Mouse (Mus musculus) liver, adult 2 months (tissue): ENCODE measurements around the gene Fam160a1. TPM values are rescaled to one million over a fixed set of nuclear protein-coding genes. Genes with fewer than 3 reads are reported as not detected.

Experiments
- DNase-seq: peaks from one replicate; pipeline ENCODE4 v3.0.0-alpha.2; 2011; ENCODE audit warnings: low read depth, low spot score; ENCODE audit errors: extremely low read depth
- H3K27ac ChIP-seq: fragments of 200-500 bp; replicated peaks from 2 replicates; pipeline ENCODE4 v1.5.1; 2012; ENCODE audit warnings: low read depth, mild to moderate bottlenecking, control low read depth, inconsistent platforms, low read length; ENCODE audit not compliant: insufficient read depth
- H3K27me3 ChIP-seq: fragments of 200-500 bp; 2 replicates; pipeline ENCODE4 v1.6.1; 2012; ENCODE audit warnings: mild to moderate bottlenecking, moderate library complexity, low read length, inconsistent platforms; ENCODE audit not compliant: control insufficient read depth, insufficient read depth
- H3K36me3 ChIP-seq: fragments of 200-500 bp; 2 replicates; pipeline ENCODE4 v1.6.1; 2012; ENCODE audit warnings: low read length, inconsistent platforms; ENCODE audit not compliant: control insufficient read depth, insufficient read depth
- H3K4me1 ChIP-seq: fragments of 200-500 bp; 2 replicates; pipeline ENCODE4 v1.6.1; 2011; ENCODE audit warnings: low read length; ENCODE audit not compliant: control insufficient read depth, insufficient read depth
- H3K4me3 ChIP-seq: fragments of 200-500 bp; 2 replicates; pipeline ENCODE4 v1.5.1; 2011; ENCODE audit warnings: low read depth, mild to moderate bottlenecking, control low read depth, low read length, moderate library complexity; ENCODE audit not compliant: insufficient read depth
- H3K79me2 ChIP-seq: fragments of 200-500 bp; 2 replicates; pipeline ENCODE4 v1.6.1; 2012; ENCODE audit warnings: inconsistent platforms, mild to moderate bottlenecking, low read length, moderate library complexity; ENCODE audit not compliant: control insufficient read depth, insufficient read depth
- H3K9ac ChIP-seq: fragments of 200-500 bp; 2 replicates; pipeline ENCODE4 v1.6.1; 2012; ENCODE audit warnings: low read depth, mild to moderate bottlenecking, control low read depth, inconsistent platforms, low read length
- CTCF ChIP-seq: fragments of 200-500 bp; IDR thresholded peaks from 2 replicates; pipeline ENCODE4 v1.5.1; 2011; ENCODE audit warnings: low read depth, low read length, control low read depth
- POLR2A ChIP-seq: fragments of 200-500 bp; IDR thresholded peaks from 2 replicates; pipeline ENCODE4 v1.6.1; 2011; ENCODE audit warnings: low read length, control low read depth; ENCODE audit not compliant: insufficient read depth; ENCODE audit errors: extremely low read depth
- WGBS: fragments of 180-500 bp; shearing (Covaris S2); methylation state at CpG from one replicate; pipeline ENCODE4 v1.1.7; 2018; 5-methylcytosine and 5-hydroxymethylcytosine counted together
- polyA plus RNA-seq: library from polyadenylated mRNA; depleted of rRNA; stranded (reverse); fragments of >200 nt; gene quantifications from 2 replicates; pipeline ENCODE4 v1.2.3, GENCODE M21; 2012
- total RNA-seq: library from RNA; depleted of rRNA; stranded (reverse); fragments of >200 nt; gene quantifications from 2 replicates; pipeline ENCODE4 v1.2.3, GENCODE M21; 2014

The Fam160a1 gene
- total and polyA plus RNA-seq, 2 experiments, result 1.8 to 4.7 TPM

- H3K27ac ChIP-seq, result no peak overlapping the region
- no peak for TF ChIP-seq POLR2A
- TF ChIP-seq CTCF, result no peak
- 26% methylated on average over 8 of the region's 8 CpGs for WGBS
- DNase-seq, result peak; percentile 90
- H3K4me3 ChIP-seq, result no peak overlapping the region
- H3K79me2 ChIP-seq, result no peaks in the 10 kb centered on the region; the same call in 1 of the 2 replicates
- no peaks in the 10 kb centered on the region for H3K36me3 ChIP-seq
- H3K4me1 ChIP-seq, result peaks cover 9% of the 10 kb centered on the region; the same call in 1 of the 2 replicates
- H3K9ac ChIP-seq, result no peak overlapping the region
- H3K27me3 ChIP-seq, result no peaks in the 10 kb centered on the region
These were observed 30.6 kb downstream of the Fam160a1 start for GRCm38 (mm10) chr3:85786501-85786900.

- no peak for DNase-seq
- no peaks in the 10 kb centered on the region for H3K27me3 ChIP-seq
- no peaks in the 10 kb centered on the region for H3K36me3 ChIP-seq
- no peak overlapping the region for H3K4me3 ChIP-seq
- no peak overlapping the region for H3K9ac ChIP-seq
- 91% methylated on average over 7 of the region's 7 CpGs for WGBS
- no peaks in the 10 kb centered on the region for H3K4me1 ChIP-seq
- no peak overlapping the region for H3K27ac ChIP-seq
- H3K79me2 ChIP-seq, result no peaks in the 10 kb centered on the region; the same call in 1 of the 2 replicates
- no peak for TF ChIP-seq POLR2A
These were observed 36.2 kb downstream of the Fam160a1 start for GRCm38 (mm10) chr3:85780906-85781305.

GRCm38 (mm10) chr3:85780332-85780731 lies 36.8 kb downstream of the Fam160a1 start:
- Histone ChIP-seq H3K79me2 (no peaks in the 10 kb centered on the region; the same call in 1 of the 2 replicates), H3K27me3 (no peaks in the 10 kb centered on the region), H3K4me3 (no peak overlapping the region), H3K4me1 (no peaks in the 10 kb centered on the region), H3K36me3 (no peaks in the 10 kb centered on the region), H3K27ac (no peak overlapping the region), H3K9ac (no peak overlapping the region)
- DNase-seq, result no peak
- WGBS, result 85% methylated on average over 2 of the region's 2 CpGs
- TF ChIP-seq CTCF (no peak), POLR2A (no peak)

- TF ChIP-seq CTCF (no peak), POLR2A (no peak)
- Histone ChIP-seq H3K4me1 (no peaks in the 10 kb centered on the region), H3K27ac (no peak overlapping the region), H3K27me3 (no peaks in the 10 kb centered on the region), H3K79me2 (no peaks in the 10 kb centered on the region; the same call in 1 of the 2 replicates), H3K9ac (no peak overlapping the region), H3K4me3 (no peak overlapping the region), H3K36me3 (no peaks in the 10 kb centered on the region)
- DNase-seq, result peak; percentile 55
- 19% methylated on average over 2 of the region's 2 CpGs for WGBS
These were observed 39.2 kb downstream of the Fam160a1 start for GRCm38 (mm10) chr3:85777841-85778240.

GRCm38 (mm10) chr3:85777356-85777755 lies 39.7 kb downstream of the Fam160a1 start:
- TF ChIP-seq CTCF (no peak), POLR2A (no peak)
- 88% methylated on average over 4 of the region's 4 CpGs for WGBS
- no peaks in the 10 kb centered on the region for H3K4me1 ChIP-seq

GRCm38 (mm10) chr3:85776707-85777106 lies 40.4 kb downstream of the Fam160a1 start:
- no peak for TF ChIP-seq CTCF
- TF ChIP-seq POLR2A, result no peak
- Histone ChIP-seq H3K36me3 (no peaks in the 10 kb centered on the region), H3K79me2 (no peaks in the 10 kb centered on the region; the same call in 1 of the 2 replicates), H3K27ac (no peak overlapping the region), H3K9ac (no peak overlapping the region), H3K4me1 (no peaks in the 10 kb centered on the region), H3K4me3 (no peak overlapping the region), H3K27me3 (no peaks in the 10 kb centered on the region)
- DNase-seq, result no peak
- 93% methylated on average over 10 of the region's 10 CpGs for WGBS

More at GRCm38 (mm10) chr3:85777356-85777755, 39.7 kb downstream of the Fam160a1 start:
- H3K4me3 ChIP-seq, result no peak overlapping the region
- no peaks in the 10 kb centered on the region; the same call in 1 of the 2 replicates for H3K79me2 ChIP-seq
- no peak for DNase-seq
- no peak overlapping the region for H3K27ac ChIP-seq
- no peaks in the 10 kb centered on the region for H3K36me3 ChIP-seq
- H3K9ac ChIP-seq, result no peak overlapping the region
- no peaks in the 10 kb centered on the region for H3K27me3 ChIP-seq
